Mouse (Mus musculus): ENCODE results near the gene Mtrex. TPM values are rescaled to one million over a fixed set of nuclear protein-coding genes. Genes with fewer than 3 reads are reported as not detected.

The Mtrex gene
- polyA plus RNA-seq, 1 experiment from 2014 or later, result 92.6 TPM

- no peak overlapping the region for H3K27ac ChIP-seq
- no peak overlapping the region for H3K4me3 ChIP-seq
- H3K27me3 ChIP-seq, result no peaks in the 10 kb centered on the region
- H3K9ac ChIP-seq, result no peak overlapping the region
- no peak overlapping the region for H3K4me2 ChIP-seq (replicated peaks)
- no peak for ATAC-seq (ENCODE audit: insufficient number of reproducible peaks, insufficient read depth, low FRiP score, low TSS enrichment)
- no peaks in the 10 kb centered on the region for H3K36me3 ChIP-seq
- WGBS, result 53% methylated on average over 3 of the region's 3 CpGs
- H3K4me1 ChIP-seq, result no peaks in the 10 kb centered on the region
- H3K9me3 ChIP-seq, result no peaks in the 10 kb centered on the region
These were observed 104.8 kb downstream of the Mtrex start for GRCm38 (mm10) chr13:112822413-112822812.

- Histone ChIP-seq H3K27me3 (no peaks in the 10 kb centered on the region), H3K9ac (no peak overlapping the region)
- WGBS, result 85% methylated on average over 3 of the region's 3 CpGs
These were observed 109.1 kb downstream of the Mtrex start for GRCm38 (mm10) chr13:112818125-112818524.

More at GRCm38 (mm10) chr13:112818125-112818524, 109.1 kb downstream of the Mtrex start:
- Histone ChIP-seq H3K9me3 (no peaks in the 10 kb centered on the region), H3K4me2 (replicated peaks) (no peak overlapping the region), H3K4me1 (no peaks in the 10 kb centered on the region), H3K27ac (no peak overlapping the region), H3K4me3 (no peak overlapping the region), H3K36me3 (no peaks in the 10 kb centered on the region)
- ATAC-seq (ENCODE audit: insufficient number of reproducible peaks, insufficient read depth, low FRiP score, low TSS enrichment), result no peak

Other genes with a start within 250 kb of the Mtrex start
- 34.4 and 38.2 TPM in 2 replicates for gene Plpp1, start 126.6 kb downstream of the Mtrex start, polyA plus RNA-seq (2016; fragmentation: Nextera tagmentation; extraction: Ambion mirVana)
- 40.9 and 42.9 TPM in 2 replicates for gene Dhx29, start 56 bp upstream of the Mtrex start, polyA plus RNA-seq (2016; fragmentation: Nextera tagmentation; extraction: Ambion mirVana)
- gene Ccno, start 60.4 kb upstream of the Mtrex start, polyA plus RNA-seq (2016; fragmentation: Nextera tagmentation; extraction: Ambion mirVana), result 0.53 and 0.79 TPM in 2 replicates
- 0.24 and 0.26 TPM in 2 replicates for gene Mcidas, start 66.4 kb upstream of the Mtrex start, polyA plus RNA-seq (2016; fragmentation: Nextera tagmentation; extraction: Ambion mirVana)
- gene Cdc20b, start 107.7 kb upstream of the Mtrex start, polyA plus RNA-seq (2016; fragmentation: Nextera tagmentation; extraction: Ambion mirVana), result not detected in 2 replicates
- gene Gpx8, start 119.0 kb upstream of the Mtrex start, polyA plus RNA-seq (2016; fragmentation: Nextera tagmentation; extraction: Ambion mirVana), result 152 and 164 TPM in 2 replicates
- gene Gzma, start 173.6 kb upstream of the Mtrex start, polyA plus RNA-seq (2016; fragmentation: Nextera tagmentation; extraction: Ambion mirVana), result not detected in 2 replicates